Mouse (Mus musculus) left cerebral cortex, adult 9 months (tissue): Measurements from ENCODE around the gene Galnt9.

ENCODE experiments used
- DNase-seq, 2 experiments: peaks; one replicate each; pipeline ENCODE4 v3.0.0; 2022; ENCODE audit warnings: low spot score in 2 of 2

Galnt9 gene

DNA sequence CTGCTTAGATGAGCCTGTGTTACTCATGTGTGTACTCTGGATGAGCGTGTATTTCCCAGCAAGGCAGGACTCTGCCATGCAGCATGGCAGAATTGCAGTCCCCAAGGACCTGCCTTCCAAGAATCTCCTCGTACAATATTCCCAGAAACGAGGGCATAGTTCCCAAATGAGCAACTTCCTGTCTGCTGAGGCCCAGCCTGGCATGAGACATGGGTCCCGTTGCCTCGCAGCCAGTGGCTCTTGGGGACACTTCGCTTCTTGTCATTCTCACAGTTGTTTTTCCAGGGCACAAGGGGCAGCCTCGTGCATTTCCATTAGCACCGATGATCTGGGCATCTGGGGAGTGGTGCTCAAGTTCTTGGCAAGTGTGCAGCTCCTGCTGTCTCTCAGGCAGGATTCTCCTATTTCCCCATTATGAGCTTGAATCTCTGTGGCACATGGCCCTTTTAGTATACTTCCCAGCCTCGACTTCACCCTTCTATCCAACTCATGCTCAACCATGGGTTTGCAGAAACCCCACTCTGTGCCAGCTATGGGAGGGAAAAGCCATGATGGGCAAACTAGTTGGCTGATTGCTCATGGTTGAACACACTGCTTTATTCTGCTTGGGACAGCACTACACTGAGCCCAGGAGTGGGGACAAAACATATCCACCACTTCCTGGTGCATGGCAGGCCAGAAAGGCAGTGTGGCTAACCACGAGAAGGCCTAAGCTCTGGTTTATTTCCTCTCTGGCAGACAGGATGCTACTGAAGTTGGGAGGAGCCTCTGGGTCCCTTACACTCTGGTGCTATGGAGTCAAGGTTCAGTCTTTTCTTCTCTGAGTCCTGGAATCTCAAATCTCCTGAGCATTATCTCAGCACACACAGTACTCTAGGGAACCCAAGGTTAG lies 38.7 kb downstream of the Galnt9 start:
- DNase-seq, result no peak

DNA sequence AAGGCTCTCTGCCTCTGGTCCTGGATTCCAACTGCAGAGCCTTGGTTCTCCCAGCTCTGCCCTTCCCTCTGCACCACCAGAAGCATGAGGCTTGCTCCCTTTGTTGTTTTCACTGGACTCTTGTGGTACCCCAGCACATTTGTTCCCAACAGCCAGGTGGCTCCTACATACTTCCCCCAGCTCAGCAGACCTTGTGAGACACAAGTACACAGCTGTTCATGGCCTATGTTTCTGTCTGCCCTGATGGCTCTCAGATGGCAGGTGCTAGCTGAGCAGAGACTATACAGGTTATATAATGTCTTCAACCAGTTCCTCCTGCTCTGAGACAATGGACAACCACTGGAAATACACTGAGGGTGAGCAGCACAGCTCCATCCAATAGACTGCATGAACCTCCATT lies 43.3 kb downstream of the Galnt9 start:
- no peak for DNase-seq

DNA sequence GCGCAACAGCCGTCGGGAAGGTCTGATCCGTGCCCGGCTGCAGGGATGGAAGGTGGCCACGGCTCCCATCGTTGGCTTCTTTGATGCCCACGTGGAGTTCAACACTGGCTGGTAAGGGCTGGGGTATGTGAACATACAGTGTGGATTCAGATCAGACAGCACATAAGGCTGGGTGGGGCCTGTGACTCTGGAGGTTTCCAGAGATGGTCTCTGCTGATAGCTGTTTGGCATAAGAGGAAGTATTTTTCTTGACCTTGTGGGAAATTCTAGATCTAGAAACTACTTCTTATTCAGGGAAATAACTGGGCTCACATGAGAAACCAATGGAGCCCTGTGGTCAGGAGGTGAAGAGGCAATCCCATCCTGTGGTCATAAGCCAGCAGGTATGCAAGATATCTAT lies 45.7 kb downstream of the Galnt9 start:
- DNase-seq, result no peak

DNA sequence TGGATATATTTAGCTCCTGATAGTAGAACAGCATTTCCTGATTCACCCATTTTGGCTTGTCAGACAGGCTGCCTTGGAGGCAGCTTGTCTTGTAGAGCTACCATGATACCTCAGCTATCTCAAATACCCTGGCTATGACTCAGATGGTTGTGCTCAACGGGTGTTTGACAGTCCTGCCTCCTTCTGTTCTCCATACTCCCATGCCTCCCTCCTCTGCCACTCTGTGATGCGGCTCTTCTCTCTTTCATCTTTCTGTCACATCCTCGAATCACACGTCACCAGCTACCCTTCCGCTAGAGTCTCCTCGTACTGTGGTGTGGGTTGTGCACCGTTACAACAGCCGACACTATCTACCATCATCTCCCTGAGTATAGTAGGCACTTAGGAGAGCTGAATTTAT lies 50.3 kb downstream of the Galnt9 start:
- DNase-seq, result peak in 1 of 2 experiments; percentile 52

DNA sequence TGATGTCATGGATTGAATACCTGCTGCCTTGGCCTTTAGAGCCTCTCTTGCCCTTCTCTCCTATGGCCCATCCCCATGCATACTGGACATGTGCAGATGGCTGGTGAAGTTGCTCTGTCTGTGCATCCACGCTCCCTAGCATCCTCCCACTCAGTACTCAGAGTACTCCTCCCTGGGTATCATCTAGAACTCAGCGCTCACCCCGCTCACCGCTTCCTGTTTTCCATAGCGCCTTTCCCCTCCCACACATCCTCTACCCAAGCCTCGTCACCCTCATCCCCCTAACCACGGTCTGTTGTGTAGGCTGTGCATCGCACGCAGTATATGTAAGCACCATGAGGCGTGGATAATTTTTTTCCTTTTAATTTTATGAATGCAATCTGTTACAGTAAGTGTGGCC lies 51.2 kb downstream of the Galnt9 start:
- peak in 1 of 2 experiments; percentile 77 for DNase-seq

DNA sequence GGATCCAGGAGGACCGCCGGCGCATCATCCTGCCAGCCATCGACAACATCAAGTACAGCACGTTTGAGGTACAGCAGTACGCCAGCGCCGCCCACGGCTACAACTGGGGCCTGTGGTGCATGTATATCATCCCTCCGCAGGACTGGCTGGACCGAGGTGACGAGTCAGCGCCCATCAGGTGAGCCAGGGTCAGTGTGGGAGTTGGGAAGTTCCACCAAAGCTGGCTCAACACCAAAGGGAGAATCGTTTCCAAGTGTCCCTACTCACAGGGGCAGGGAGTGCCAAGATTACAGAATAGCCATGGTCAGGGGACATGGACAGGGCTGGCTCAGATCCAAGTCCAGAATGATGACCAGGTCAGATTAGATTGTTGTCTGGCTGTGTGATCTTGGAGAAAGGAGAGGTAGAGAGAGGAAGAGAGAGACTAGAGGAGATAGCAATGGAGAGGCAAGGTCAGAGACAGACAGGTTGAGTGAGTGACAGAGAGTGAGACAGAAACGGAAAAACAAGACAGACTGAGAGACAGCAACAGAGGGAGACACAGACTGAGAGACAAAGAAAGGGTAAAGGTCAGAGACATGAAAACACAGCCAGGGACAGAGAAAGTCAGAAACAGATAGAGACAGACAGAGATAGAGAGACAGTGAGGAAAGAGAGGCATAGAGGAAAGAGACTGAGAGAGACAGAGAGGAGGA lies 52.1 kb downstream of the Galnt9 start:
- DNase-seq, result peak in 1 of 2 experiments; percentile 31

DNA sequence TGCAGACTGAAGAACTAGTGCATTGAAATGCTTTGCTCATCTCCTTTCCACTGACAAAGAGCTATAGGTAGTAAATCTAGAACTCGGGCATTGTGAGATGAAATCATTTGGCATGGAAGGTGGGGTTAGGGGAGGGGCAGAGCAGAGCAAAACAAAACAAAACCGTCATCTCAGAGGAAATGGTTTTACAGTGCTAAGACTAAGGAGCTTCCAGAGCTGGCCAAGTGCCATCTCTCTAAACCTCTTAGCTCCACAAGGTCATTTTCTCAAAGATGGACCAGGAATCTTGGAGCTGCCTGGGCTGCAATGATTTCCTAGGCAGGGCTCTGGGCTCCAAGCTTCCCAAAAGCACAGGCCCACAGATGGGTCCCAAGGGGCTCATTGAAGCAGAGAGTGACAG lies 53.3 kb downstream of the Galnt9 start:
- DNase-seq, result no peak

DNA sequence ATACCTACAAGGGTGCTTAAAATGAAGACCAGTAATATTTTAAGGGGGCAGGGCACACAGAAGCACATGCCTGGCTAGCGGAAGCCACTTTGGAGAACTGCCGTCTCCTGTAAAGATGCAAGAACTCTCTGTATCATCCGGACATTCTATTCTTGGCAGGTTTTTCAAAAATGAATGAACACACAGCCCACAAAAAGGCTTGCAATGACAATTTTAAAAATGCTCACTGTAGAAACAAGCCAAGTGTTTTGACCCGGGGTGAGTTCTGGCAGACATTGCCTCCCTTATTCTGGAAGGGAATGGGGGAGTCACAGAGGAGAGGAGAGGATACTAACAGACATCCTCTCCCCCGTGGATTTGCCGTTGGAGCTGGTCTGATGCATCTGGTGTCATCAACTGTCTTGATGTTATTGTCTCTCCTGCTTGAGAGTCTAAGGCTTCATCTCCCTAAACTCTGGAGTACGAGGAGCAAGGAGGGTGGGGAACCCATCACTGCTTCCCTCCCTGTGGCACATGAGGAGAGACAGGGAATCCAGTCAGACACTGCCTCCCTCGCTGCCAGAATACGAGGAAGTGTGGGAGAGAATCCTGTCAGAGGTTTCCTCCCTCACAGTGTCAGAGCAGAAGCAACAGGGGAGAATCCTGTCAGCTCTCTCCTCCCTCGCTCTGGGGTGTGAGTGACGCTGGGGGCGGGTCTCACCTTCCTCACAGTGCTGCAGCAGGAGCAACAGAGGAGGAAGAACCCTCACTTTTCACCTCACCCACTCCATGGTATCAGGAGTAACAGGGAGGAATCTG lies 54.3 kb downstream of the Galnt9 start:
- peak; percentile 68 to 80 for DNase-seq

DNA sequence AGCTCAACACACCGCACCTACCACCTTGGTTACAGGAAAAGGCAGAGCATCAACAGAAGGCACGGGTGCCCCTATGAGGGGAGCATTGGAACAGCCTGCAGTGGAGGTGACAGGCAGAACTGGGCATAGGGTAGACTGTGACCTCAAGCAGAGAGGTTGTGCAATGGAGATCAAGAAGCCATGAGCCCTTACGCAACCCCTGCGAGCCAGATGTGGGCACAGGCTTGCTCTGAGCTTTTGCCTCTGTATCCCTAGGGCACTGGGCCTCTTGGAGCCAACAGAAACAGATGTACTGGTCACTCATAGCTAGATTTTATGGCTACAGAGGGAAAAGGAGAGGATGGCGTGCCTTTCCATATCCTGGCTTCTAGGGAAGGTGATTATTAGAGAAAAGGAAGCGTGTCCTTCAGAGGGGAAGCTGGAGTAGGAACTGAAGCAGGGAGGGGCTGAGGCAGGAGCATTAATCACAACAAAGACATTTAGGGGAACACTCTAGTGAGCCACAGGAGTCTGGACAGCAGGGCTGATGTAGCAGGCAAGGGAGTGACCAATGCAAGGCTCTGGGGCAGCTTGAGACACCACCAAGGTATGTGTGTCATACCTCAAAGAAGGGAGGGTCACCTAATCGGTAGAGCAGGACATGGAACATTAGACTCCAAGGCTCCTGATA lies 59.0 kb downstream of the Galnt9 start:
- no peak for DNase-seq

DNA sequence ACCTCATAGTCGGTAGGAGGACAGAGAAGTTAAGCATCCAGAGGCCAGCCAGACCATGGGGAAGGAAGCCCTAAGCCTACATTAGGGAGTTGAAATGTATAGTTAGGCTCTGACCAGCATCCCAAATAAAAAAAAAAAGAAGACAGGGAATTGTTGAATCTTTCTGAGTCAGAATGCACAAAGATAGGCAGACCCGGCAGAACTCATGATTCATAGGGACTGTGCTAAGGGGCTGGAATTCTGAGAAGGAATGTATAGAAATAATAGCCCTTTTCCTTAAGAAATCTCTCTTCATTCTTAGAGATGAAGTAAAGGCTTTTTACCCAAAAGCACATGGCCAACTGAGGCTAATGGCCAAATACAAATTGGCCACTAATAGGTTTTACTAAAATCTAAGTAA lies 60.2 kb downstream of the Galnt9 start:
- DNase-seq, result no peak

DNA sequence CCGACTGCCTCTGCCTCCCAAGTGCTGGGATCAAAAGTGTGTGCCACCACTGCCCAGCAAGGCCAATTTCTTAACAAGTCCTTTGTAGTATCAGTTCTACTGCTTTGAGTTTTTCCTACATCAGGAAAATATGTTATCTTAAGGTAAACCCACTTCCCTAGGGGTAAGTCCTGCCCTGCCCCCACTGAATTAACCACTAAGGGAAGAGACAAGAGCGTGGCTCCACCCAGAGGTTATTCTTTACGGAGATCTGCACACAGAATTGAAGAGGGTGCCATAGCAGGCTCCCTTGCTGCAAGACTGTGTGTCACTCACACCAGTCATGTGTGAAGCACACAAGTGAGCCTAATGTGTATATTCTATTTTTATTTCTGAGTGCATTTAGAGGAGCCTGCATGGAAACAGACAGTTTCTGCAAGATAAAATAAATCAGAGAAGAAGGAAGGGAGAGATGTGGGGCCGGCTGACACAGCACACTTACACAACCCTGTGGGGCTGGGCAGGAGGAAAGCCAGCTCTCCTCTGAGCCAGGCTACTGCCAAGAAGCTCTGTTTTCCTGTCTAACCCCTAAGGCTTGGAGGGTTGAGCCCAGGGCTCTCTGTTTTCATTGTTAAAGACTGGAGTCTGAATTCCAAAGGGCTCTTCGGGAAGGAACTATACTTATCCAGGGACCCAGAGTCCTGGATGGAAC lies 61.5 kb downstream of the Galnt9 start:
- DNase-seq, result peak in 1 of 2 experiments; percentile 15

DNA sequence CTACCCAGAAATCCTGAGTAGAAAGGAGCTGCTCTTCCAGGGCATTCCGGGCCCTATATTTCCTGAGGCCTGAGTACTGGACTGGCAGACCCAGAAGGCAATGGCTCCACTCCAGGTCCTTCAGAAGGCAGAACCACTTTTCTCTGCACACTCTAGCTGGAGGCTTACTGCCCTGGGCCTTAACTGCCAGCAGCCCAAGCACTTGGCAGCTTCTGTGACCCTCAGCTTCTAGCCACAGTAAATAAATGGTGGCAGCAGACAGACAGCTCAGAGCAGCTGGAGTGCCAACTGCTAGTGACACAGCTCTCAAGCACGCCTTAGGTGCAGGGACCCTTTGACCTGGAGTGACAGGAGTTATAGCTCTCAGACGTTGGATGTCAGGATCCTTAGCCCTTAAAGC lies 63.6 kb downstream of the Galnt9 start:
- no peak for DNase-seq

DNA sequence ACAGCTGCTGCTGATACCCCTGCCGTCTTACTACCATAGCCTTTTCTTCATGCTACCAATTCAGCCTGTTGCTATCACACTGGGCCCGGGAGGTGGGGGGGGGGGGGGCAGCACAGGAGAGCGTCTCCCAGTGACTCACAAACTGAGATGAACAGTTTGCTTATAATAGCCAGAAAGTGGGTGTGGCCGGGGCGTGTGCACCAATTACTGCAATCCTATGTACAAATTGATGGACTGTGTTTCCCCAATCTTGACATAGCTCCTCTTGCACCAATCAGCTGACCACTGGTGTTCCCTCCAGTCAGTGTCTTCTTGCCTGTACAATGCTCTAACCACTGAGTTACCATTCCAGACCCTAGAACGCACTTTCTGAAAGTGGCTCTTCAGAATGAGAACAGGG lies 64.2 kb downstream of the Galnt9 start:
- DNase-seq, result no peak

DNA sequence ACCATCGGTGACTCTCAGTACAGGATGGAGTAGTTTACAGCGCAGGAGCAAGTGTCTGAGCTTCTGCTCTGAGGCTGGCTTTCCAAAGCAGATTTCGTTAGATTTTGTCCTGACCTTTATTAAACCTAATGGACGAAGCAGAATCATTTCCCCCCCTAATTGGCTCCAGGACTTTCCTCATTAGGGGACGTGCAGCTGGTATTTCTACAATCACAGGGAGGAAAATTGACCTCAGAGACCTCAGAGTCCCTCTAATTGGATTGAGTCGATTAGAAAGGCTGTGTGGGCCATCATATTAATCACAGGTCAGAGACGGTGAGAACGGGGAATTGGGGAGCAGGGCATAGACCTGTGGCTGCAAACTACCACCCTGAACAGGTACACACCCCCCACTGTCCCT lies 64.8 kb downstream of the Galnt9 start:
- no peak for DNase-seq

DNA sequence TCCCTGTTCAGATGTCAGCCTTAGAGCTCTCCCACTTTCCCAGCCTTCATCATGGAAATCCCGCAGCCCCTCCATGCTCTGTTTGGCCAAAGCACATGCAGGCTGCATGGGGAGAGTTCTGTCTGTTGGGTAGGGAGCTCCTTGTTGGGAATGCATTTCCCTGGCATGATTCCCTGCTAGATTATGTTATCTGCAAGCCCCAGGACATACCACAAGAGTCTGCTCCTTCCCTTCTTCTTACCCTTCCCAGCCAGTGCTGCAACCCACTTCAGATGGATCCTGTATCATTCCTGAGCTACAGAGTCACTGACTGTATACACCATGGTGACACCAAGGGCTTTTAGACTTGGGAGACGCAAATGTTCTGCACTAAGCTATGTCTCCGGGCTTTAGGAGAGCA lies 65.3 kb downstream of the Galnt9 start:
- DNase-seq, result no peak

DNA sequence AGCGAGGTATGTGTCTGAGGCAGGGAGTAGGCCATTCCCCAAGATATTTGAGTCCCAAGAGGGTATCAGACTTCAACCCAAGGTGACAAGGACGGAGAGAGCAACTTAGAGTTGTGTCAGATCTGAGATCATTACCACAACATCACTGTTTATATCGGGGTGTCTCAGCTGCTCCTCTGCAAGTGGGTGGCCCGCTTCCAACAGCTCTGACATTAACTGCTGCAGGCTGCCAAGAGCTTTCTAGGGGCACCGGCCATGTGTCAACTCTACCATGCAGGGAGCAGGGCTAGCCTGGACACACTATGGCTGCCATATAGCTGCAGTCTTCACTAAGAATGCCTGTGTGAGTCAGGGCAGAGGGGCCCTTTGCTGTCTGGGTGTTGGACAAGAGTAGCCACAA lies 65.7 kb downstream of the Galnt9 start:
- DNase-seq, result no peak

DNA sequence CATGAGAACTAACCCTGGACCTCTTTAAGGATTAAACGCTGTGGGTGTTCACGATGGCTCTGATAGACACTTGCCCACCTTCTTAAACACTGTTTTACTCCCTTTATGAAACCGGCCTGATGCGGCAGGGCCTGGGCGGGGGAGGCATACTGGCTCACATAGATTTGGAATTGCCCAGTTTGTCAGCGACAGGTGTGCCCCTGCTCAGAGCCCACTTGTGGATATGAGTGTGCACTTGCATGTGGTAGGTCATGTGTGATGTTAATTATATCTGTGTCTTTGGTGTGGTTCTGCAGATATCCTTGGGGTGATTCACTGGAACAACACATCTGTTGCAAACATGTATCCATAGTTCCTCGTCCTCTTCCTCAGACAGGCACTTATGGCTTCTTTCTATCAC lies 66.3 kb downstream of the Galnt9 start:
- no peak for DNase-seq

DNA sequence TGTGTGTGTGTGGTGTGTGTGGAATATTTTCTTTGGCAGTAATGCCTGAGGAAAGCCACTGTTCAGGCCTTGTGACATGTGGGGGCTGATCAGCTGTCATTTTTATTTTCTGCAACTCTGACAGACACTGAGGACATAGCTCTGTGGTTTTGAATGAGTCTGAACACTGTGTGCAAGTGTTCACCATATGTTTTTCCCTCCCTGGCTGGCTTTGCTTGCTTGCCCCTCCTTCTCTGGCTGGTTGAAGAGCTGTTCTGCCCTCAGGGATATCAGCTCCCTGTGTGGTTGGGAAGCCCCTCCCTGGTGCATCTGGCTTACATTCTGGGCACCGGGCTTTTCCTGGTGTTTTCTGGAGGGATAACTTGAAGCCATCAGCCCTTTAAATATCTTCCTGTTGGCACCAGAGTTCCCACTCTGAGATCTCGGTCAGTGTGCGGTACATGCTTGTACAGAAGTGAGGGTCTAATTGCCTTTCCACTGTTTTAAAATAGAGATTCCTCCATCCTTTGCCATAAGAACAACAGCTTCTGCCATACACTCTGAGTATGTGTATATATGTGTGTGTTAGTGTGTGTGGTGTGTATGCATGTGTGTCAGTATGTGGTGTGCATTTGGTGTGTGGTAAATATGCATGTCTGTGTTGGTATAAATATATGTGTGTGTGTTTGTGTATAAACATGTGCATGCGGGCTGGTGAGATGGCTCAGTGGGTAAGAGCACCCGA lies 67.4 kb downstream of the Galnt9 start:
- no peak for DNase-seq

DNA sequence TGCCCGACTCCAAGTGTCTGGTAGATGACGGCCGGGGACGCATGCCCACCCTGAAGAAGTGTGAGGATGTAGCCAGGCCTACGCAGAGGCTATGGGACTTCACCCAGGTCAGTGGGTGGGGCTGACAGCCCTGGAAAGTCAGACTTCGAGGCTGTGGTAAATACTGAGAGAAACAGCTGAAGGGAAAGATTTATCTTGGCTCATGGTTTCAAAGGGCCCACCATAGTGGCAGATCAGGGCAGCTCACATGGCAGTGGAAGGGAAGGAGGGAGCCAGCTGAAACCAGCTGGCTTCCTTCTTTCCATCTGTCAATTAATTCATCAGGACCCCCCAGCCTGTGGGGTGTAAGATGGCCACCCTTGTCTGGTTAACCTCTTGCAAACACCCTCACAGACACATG lies 75.1 kb downstream of the Galnt9 start:
- DNase-seq, result no peak

DNA sequence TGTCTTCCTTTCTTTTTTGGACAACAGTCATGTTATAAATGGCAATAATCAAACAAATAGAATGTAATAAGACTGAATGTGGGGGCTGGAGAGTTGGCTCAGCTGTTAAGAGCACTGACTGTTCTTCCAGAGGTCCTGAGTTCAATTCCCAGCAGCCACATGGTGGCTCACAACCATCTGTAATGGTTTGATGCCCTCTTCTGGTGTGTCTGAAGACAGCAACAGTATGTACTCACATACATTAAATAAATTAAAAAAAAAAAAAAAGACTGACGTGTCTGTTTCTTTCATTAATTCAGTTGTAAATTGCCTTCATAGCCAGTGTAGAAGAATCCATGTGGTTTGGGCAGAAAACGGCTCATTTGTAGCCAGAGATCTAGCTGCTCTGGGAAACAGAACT lies 80.2 kb downstream of the Galnt9 start:
- DNase-seq, result no peak

DNA sequence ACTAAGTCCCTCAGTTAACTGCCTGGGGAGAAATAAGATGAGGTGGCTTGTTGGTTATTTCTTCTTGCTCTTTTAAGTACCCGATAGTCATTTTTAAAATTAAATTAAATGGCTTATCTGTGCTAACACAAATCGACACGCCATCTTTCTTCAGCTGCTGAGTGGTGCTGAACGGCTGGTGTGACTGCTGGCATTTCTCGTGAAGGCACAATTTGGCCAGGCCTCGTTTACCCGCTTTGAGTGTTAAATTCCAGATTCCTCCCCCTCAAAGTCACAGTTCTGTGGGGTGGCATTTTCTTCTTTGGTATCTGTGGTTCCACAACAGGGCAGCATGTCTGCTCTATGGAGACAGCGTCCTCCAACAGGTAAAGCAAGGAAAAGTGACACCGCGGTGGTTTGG lies 83.2 kb downstream of the Galnt9 start:
- peak in 1 of 2 experiments; percentile 28 for DNase-seq
